ENCODE assay signal across 19 mouse cellular contexts in genomic region chr15:80485601-80486000, GRCm38 (mm10).
A peak's percentile ranks its signal among the peaks of the same experiment; 100 is the strongest.
DNase-seq lines count a peak whose midpoint lies in the region; ATAC-seq and TF ChIP-seq lines count a peak whose summit lies in the region.
"Had no signal": no experiment of that assay in that cellular context is flagged by ENCODE, and none has a peak within 500 bp of the region (broad histone marks: within the 10 kb centered on the region; RNA-seq: fewer than 3 reads in every experiment).

No protein-coding gene starts in this region.

- no peak overlapping the region for H3K4me2 ChIP-seq in forebrain, embryonic 13.5 days
- no peak overlapping the region for H3K4me2 ChIP-seq in kidney, postnatal 0 days (ENCODE audit: low read length)
- H3K4me2 ChIP-seq: limb, embryonic 12.5 days; neural tube, embryonic 12.5 days had no signal

- peak overlapping the region; percentile 3; the same call in 1 of the 2 replicates for H3K27ac ChIP-seq in forebrain, embryonic 10.5 days
- no peak overlapping the region for H3K27ac ChIP-seq in forebrain, embryonic 13.5 days
- H3K27ac ChIP-seq in kidney, postnatal 0 days: no peak overlapping the region
- H3K27ac ChIP-seq in embryonic facial prominence, embryonic 10.5 days (replicated peaks): peak overlapping the region; percentile 54; the same call in 1 of the 2 replicates
- H3K27ac ChIP-seq: limb, embryonic 12.5 days; neural tube, embryonic 12.5 days had no signal

- no peaks in the 10 kb centered on the region for H3K27me3 ChIP-seq in forebrain, embryonic 10.5 days (ENCODE audit: poor library complexity, severe bottlenecking)
- peaks cover 7% of the 10 kb centered on the region; the same call in 1 of the 2 replicates for H3K27me3 ChIP-seq in forebrain, embryonic 13.5 days
- H3K27me3 ChIP-seq in kidney, postnatal 0 days (ENCODE audit: insufficient read depth, low read length): no peaks in the 10 kb centered on the region
- H3K27me3 ChIP-seq in embryonic facial prominence, embryonic 10.5 days (replicated peaks; ENCODE audit: low read depth, poor library complexity, severe bottlenecking): no peaks in the 10 kb centered on the region
- H3K27me3 ChIP-seq: limb, embryonic 12.5 days; neural tube, embryonic 12.5 days had no signal

- no peak overlapping the region for H3K9ac ChIP-seq in forebrain, embryonic 13.5 days
- H3K9ac ChIP-seq in kidney, postnatal 0 days (ENCODE audit: low read depth, low read length): no peak overlapping the region
- H3K9ac ChIP-seq: limb, embryonic 12.5 days; neural tube, embryonic 12.5 days had no signal

- no peak for DNase-seq in forebrain, embryonic 10.5 days (ENCODE audit: extremely low spot score, low spot score)
- peak; percentile 29 for DNase-seq in kidney, postnatal 0 days (ENCODE audit: low spot score)
- DNase-seq in kidney, adult 8-10 months: no peak
- DNase-seq in 416B (ENCODE audit: low read depth): peak; percentile 22
- no peak for DNase-seq in embryonic facial prominence, embryonic 10.5 days (ENCODE audit: low spot score)
- DNase-seq in testis, postnatal 14 days (ENCODE audit: low spot score): no peak
- DNase-seq: adrenal gland, adult 2 months; cerebellum, postnatal 25 days; heart, adult 11 months; kidney, adult 9 months; lung, postnatal 36 days; midbrain, embryonic 14.5 days; retina, postnatal 1 day; spleen, adult 18-20 months; thymus, adult 2 months had no signal

- ATAC-seq in forebrain, embryonic 13.5 days: no peak
- ATAC-seq in kidney, postnatal 0 days (replicated peaks; ENCODE audit: low FRiP score, low read depth): no peak
- ATAC-seq in erythroid progenitor cell, adult 5-6 weeks (replicated peaks; ENCODE audit: low FRiP score, poor library complexity, severe bottlenecking): no peak

- 93% methylated on average over 1 of the region's 1 CpGs for WGBS in forebrain, embryonic 10.5 days
- 93% methylated on average over 1 of the region's 1 CpGs for WGBS in forebrain, embryonic 13.5 days
- 91% methylated on average over 1 of the region's 1 CpGs for WGBS in kidney, postnatal 0 days
- 90% methylated on average over 1 of the region's 1 CpGs for WGBS in embryonic facial prominence, embryonic 10.5 days

- H3K4me3 ChIP-seq in forebrain, embryonic 10.5 days: no peak overlapping the region
- H3K4me3 ChIP-seq in forebrain, embryonic 13.5 days: no peak overlapping the region
- no peak overlapping the region for H3K4me3 ChIP-seq in kidney, postnatal 0 days (replicated peaks; ENCODE audit: low read depth, low read length)
- no peak overlapping the region for H3K4me3 ChIP-seq in embryonic facial prominence, embryonic 10.5 days
- H3K4me3 ChIP-seq: limb, embryonic 12.5 days; neural tube, embryonic 12.5 days had no signal

- no peaks in the 10 kb centered on the region for H3K36me3 ChIP-seq in forebrain, embryonic 10.5 days (replicated peaks)
- H3K36me3 ChIP-seq in forebrain, embryonic 13.5 days (ENCODE audit: poor library complexity, severe bottlenecking): no peaks in the 10 kb centered on the region
- H3K36me3 ChIP-seq in kidney, postnatal 0 days (ENCODE audit: insufficient read depth, low read length): no peaks in the 10 kb centered on the region
- no peaks in the 10 kb centered on the region for H3K36me3 ChIP-seq in embryonic facial prominence, embryonic 10.5 days (replicated peaks)
- H3K36me3 ChIP-seq: limb, embryonic 12.5 days; neural tube, embryonic 12.5 days had no signal

- H3K4me1 ChIP-seq in forebrain, embryonic 10.5 days: peaks cover 44% of the 10 kb centered on the region
- H3K4me1 ChIP-seq in forebrain, embryonic 13.5 days: peaks cover 34% of the 10 kb centered on the region
- H3K4me1 ChIP-seq in kidney, postnatal 0 days (replicated peaks; ENCODE audit: insufficient read depth, low read length): no peaks in the 10 kb centered on the region
- H3K4me1 ChIP-seq in embryonic facial prominence, embryonic 10.5 days: peaks cover 50% of the 10 kb centered on the region

- peak; percentile 59 for TF ChIP-seq CTCF in kidney, postnatal 0 days (IDR thresholded peaks at IDR 0.05; ENCODE audit: low read depth)

- H3K9me3 ChIP-seq in forebrain, embryonic 10.5 days: no peaks in the 10 kb centered on the region
- no peaks in the 10 kb centered on the region for H3K9me3 ChIP-seq in forebrain, embryonic 13.5 days (replicated peaks)
- H3K9me3 ChIP-seq in kidney, postnatal 0 days (replicated peaks; ENCODE audit: low read length): no peaks in the 10 kb centered on the region
- no peaks in the 10 kb centered on the region for H3K9me3 ChIP-seq in embryonic facial prominence, embryonic 10.5 days
- H3K9me3 ChIP-seq: limb, embryonic 12.5 days; neural tube, embryonic 12.5 days had no signal

Comparison
In these comparisons a context has a peak if more than half of its experiments do, and no peak if none do; other contexts are left out.
1. DNase-seq: peak in kidney, postnatal 0 days (single experiment) and 416B (single experiment); none in forebrain, embryonic 10.5 days (single experiment), kidney, adult 8-10 months (0 of 2), embryonic facial prominence, embryonic 10.5 days (single experiment) and testis, postnatal 14 days (single experiment).
2. H3K27ac ChIP-seq: peak in forebrain, embryonic 10.5 days (single experiment) and embryonic facial prominence, embryonic 10.5 days (single experiment); none in forebrain, embryonic 13.5 days (single experiment) and kidney, postnatal 0 days (single experiment).